Mouse (Mus musculus) spleen, adult 2 months (tissue): ENCODE results near the gene Il10.

Source experiments
- CTCF ChIP-seq: fragments of 200-500 bp; IDR thresholded peaks from 2 replicates; pipeline ENCODE4 v1.5.1; 2011; ENCODE audit warnings: mild to moderate bottlenecking, inconsistent platforms; ENCODE audit not compliant: insufficient read depth, insufficient read length, insufficient replicate concordance; ENCODE audit errors: extremely low read depth
- POLR2A ChIP-seq: fragments of 200-500 bp; IDR thresholded peaks from 2 replicates; pipeline ENCODE4 v1.6.1; 2011; ENCODE audit warnings: low read depth, low read length, inconsistent platforms

DNA sequence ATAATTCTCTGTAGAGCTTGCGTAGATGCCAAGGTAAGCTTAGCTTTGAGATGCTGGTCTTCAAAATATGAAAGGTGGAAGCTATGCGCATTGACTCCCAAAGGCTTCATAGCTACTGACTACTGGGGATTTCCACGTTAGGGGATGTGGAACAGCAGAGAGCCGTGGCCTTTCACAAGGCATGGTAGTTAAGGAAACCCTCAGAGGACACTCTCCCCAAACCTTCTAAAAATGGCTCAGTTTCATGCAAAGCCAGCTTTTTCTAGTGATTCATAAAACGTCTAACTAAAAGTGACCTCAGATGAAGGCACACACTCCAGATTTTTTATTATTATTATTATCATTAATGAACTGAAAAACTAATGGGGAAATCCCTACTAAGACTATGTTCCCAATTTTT, 30.4 kb downstream of the Il10 start:
- TF ChIP-seq CTCF (no peak), POLR2A (no peak)
